Mouse (Mus musculus): ENCODE measurements around the gene Rassf6. TPM values are rescaled to one million over a fixed set of nuclear protein-coding genes. Genes with fewer than 3 reads are reported as not detected.
A peak's percentile ranks its signal among the peaks of the same experiment; 100 is the strongest.

The Rassf6 gene
- polyA plus RNA-seq, 1 experiment: 1.1 TPM

DNA sequence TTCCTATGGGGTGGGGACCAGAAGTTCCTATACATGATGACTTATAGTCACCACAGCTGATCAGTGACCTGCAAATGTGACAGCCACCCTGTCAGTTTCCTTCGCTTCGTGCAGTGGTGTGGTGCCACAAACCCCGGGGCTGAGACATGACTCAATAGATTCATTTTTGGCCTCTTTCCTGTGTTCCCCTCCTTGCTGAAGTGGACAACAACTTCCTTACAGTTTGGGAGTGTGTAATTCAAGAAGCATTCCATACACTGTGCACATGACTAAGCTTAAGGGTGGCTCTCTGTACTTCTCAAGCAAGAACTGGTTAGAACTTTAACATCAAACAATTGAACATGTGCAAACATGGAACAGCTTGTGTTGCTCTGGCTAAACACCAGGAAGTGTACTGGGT is 29.1 kb downstream of the Rassf6 start:
- TF ChIP-seq POLR2A (IDR thresholded peaks at IDR 0.05; ENCODE audit: extremely low read depth, insufficient read depth, low read length) (no peak), CTCF (IDR thresholded peaks at IDR 0.05; ENCODE audit: extremely low read depth, insufficient read depth, low read length) (no peak)
- peaks cover 2% of the 10 kb centered on the region; the same call in 1 of the 2 replicates for H3K4me1 ChIP-seq (ENCODE audit: control insufficient read depth, insufficient read depth, low read length)
- H3K27ac ChIP-seq (ENCODE audit: insufficient read depth, low read length): no peak overlapping the region
- H3K4me3 ChIP-seq (ENCODE audit: insufficient read depth, low read length): no peak overlapping the region

DNA sequence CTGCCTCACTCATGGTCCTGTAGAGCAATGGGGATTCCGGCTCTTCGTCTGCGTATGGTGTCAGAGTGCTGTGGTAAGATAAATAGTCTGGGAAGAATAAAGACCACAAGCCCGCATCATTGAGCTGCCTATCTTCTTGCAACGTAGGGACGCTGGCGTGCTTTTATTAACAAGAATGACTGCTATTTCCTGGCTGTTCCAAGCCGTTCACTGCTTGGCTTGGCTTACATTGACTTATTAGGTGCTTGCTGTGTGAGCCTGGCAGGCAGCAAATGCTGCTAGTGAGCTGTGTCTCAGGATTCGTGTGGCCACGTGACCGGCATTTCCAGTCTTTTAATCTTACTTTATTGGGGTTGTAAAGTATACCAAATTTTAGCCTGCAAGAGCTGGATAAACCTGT is 31.6 kb downstream of the Rassf6 start:
- Histone ChIP-seq H3K4me1 (ENCODE audit: control insufficient read depth, insufficient read depth, low read length) (peaks cover 2% of the 10 kb centered on the region; the same call in 1 of the 2 replicates), H3K4me3 (ENCODE audit: insufficient read depth, low read length) (no peak overlapping the region), H3K27ac (ENCODE audit: insufficient read depth, low read length) (no peak overlapping the region)
- TF ChIP-seq CTCF (IDR thresholded peaks at IDR 0.05; ENCODE audit: extremely low read depth, insufficient read depth, low read length) (no peak), POLR2A (IDR thresholded peaks at IDR 0.05; ENCODE audit: extremely low read depth, insufficient read depth, low read length) (no peak)

DNA sequence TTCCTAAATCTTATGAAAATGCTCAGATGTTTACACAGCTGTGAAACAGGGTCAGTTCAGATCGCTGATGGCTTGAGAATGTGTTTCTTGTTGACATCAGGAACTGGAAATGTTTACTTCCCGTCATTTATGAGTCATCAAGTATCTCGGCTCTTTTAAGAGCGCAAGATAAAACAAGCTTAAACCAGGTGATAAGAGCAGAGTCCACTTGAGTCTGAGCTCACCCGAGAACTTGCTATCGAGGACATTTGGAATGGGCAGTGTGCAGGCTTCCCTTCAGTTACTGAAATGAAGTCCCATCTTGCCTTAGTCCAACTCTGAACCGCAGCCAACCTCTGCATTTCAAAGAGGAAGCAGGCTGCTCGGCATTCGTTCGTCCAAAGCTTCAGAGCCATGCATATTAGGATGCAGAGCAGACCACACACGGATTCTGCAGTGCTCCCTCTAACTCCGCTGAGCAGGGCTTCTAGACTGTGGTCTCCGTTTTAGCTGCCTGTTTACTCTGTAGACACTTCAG is 37.0 kb downstream of the Rassf6 start:
- Histone ChIP-seq H3K4me1 (ENCODE audit: control insufficient read depth, insufficient read depth, low read length) (peaks cover 2% of the 10 kb centered on the region; the same call in 1 of the 2 replicates), H3K4me3 (ENCODE audit: insufficient read depth, low read length) (no peak overlapping the region), H3K27ac (ENCODE audit: insufficient read depth, low read length) (no peak overlapping the region)
- TF ChIP-seq CTCF (IDR thresholded peaks at IDR 0.05; ENCODE audit: extremely low read depth, insufficient read depth, low read length) (no peak), POLR2A (IDR thresholded peaks at IDR 0.05; ENCODE audit: extremely low read depth, insufficient read depth, low read length) (no peak)

DNA sequence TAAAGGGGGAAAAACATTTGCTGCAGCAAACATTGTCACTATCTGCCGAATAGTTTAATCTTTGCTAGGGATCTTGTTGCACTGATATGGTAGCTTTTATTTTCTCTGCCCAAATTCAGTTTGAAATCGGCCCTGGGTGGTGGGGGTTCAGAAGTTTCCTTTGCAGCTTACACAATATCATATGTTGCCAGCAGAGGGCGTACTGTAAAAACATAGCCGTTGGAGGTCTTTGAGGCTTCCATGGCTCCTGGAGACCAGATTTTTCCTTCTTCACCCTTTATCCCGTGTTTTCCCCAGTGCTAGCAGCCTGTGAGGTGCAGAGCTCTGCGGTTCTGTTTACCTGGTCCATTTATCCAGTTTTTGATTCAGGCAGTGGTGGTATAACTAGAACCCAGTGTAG is 39.0 kb downstream of the Rassf6 start:
- Histone ChIP-seq H3K27ac (ENCODE audit: insufficient read depth, low read length) (no peak overlapping the region), H3K4me1 (ENCODE audit: control insufficient read depth, insufficient read depth, low read length) (peaks cover 2% of the 10 kb centered on the region; the same call in 1 of the 2 replicates), H3K4me3 (ENCODE audit: insufficient read depth, low read length) (no peak overlapping the region)
- peak; percentile 60 for TF ChIP-seq CTCF (IDR thresholded peaks at IDR 0.05; ENCODE audit: extremely low read depth, insufficient read depth, low read length)
- TF ChIP-seq POLR2A (IDR thresholded peaks at IDR 0.05; ENCODE audit: extremely low read depth, insufficient read depth, low read length): no peak

DNA sequence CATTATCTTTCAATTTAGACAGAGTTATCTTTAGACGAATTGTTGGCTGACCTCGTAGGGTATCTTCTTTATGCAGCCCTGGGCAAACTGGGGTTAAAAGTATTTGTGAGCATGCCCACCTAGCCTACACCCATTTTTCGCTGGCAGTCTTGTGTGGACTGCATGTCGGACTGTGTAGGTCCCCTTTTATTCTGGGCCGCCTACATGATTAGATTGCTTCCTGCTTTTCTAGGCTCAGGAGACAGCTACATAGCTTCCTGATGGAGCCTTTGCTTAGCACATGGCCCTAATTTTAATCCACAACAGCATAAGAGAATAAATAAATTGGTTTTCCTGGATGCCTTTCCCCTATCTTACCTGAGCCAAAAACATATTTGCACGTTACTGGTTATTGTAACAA is 44.3 kb downstream of the Rassf6 start:
- TF ChIP-seq POLR2A (IDR thresholded peaks at IDR 0.05; ENCODE audit: extremely low read depth, insufficient read depth, low read length) (no peak), CTCF (IDR thresholded peaks at IDR 0.05; ENCODE audit: extremely low read depth, insufficient read depth, low read length) (no peak)
- Histone ChIP-seq H3K4me3 (ENCODE audit: insufficient read depth, low read length) (no peak overlapping the region), H3K27ac (ENCODE audit: insufficient read depth, low read length) (no peak overlapping the region), H3K4me1 (ENCODE audit: control insufficient read depth, insufficient read depth, low read length) (no peaks in the 10 kb centered on the region)

GRCm38 (mm10) chr5:90594945-90595344 is 45.5 kb downstream of the Rassf6 start:
- Histone ChIP-seq H3K27ac (ENCODE audit: insufficient read depth, low read length) (no peak overlapping the region), H3K4me3 (ENCODE audit: insufficient read depth, low read length) (no peak overlapping the region), H3K4me1 (ENCODE audit: control insufficient read depth, insufficient read depth, low read length) (no peaks in the 10 kb centered on the region)
- TF ChIP-seq CTCF (IDR thresholded peaks at IDR 0.05; ENCODE audit: extremely low read depth, insufficient read depth, low read length) (no peak), POLR2A (IDR thresholded peaks at IDR 0.05; ENCODE audit: extremely low read depth, insufficient read depth, low read length) (no peak)

GRCm38 (mm10) chr5:90591936-90592335 is 48.5 kb downstream of the Rassf6 start:
- Histone ChIP-seq H3K27ac (ENCODE audit: insufficient read depth, low read length) (no peak overlapping the region), H3K4me3 (ENCODE audit: insufficient read depth, low read length) (no peak overlapping the region)
- TF ChIP-seq POLR2A (IDR thresholded peaks at IDR 0.05; ENCODE audit: extremely low read depth, insufficient read depth, low read length) (no peak), CTCF (IDR thresholded peaks at IDR 0.05; ENCODE audit: extremely low read depth, insufficient read depth, low read length) (no peak)

GRCm38 (mm10) chr5:90590676-90591075 is 49.8 kb downstream of the Rassf6 start:
- no peak for TF ChIP-seq CTCF (IDR thresholded peaks at IDR 0.05; ENCODE audit: extremely low read depth, insufficient read depth, low read length)
- no peak for TF ChIP-seq POLR2A (IDR thresholded peaks at IDR 0.05; ENCODE audit: extremely low read depth, insufficient read depth, low read length)
- H3K4me3 ChIP-seq (ENCODE audit: insufficient read depth, low read length): no peak overlapping the region
- no peak overlapping the region for H3K27ac ChIP-seq (ENCODE audit: insufficient read depth, low read length)
- H3K4me1 ChIP-seq (ENCODE audit: control insufficient read depth, insufficient read depth, low read length): no peaks in the 10 kb centered on the region

More at GRCm38 (mm10) chr5:90591936-90592335, 48.5 kb downstream of the Rassf6 start:
- H3K4me1 ChIP-seq (ENCODE audit: control insufficient read depth, insufficient read depth, low read length): no peaks in the 10 kb centered on the region

- peak overlapping the region; percentile 41 for H3K4me3 ChIP-seq (ENCODE audit: insufficient read depth, low read length)
- H3K27ac ChIP-seq (ENCODE audit: insufficient read depth, low read length): no peak overlapping the region
- TF ChIP-seq POLR2A (IDR thresholded peaks at IDR 0.05; ENCODE audit: extremely low read depth, insufficient read depth, low read length) (no peak), CTCF (IDR thresholded peaks at IDR 0.05; ENCODE audit: extremely low read depth, insufficient read depth, low read length) (peak; percentile 91)
- no peaks in the 10 kb centered on the region for H3K4me1 ChIP-seq (ENCODE audit: control insufficient read depth, insufficient read depth, low read length)
These were observed 51.5 kb downstream of the Rassf6 start for GRCm38 (mm10) chr5:90588708-90589595.

GRCm38 (mm10) chr5:90588104-90588503 is 52.4 kb downstream of the Rassf6 start:
- Histone ChIP-seq H3K4me3 (ENCODE audit: insufficient read depth, low read length) (no peak overlapping the region), H3K27ac (ENCODE audit: insufficient read depth, low read length) (no peak overlapping the region), H3K4me1 (ENCODE audit: control insufficient read depth, insufficient read depth, low read length) (no peaks in the 10 kb centered on the region)
- TF ChIP-seq CTCF (IDR thresholded peaks at IDR 0.05; ENCODE audit: extremely low read depth, insufficient read depth, low read length) (no peak), POLR2A (IDR thresholded peaks at IDR 0.05; ENCODE audit: extremely low read depth, insufficient read depth, low read length) (no peak)

Data from cortical plate, adult 2 months (tissue).